Mouse (Mus musculus): ENCODE results near the gene Csrp3. TPM values are rescaled to one million over a fixed set of nuclear protein-coding genes. Genes with fewer than 3 reads are reported as not detected.

The Csrp3 gene
- polyA plus RNA-seq, 1 experiment: 0.33 TPM

GRCm38 (mm10) chr7:48853496-48853895 lies 5.7 kb upstream of the Csrp3 start:
- Histone ChIP-seq H3ac (ENCODE audit: control insufficient read depth, insufficient read length, low read depth) (no peak overlapping the region), H3K27me3 (ENCODE audit: control insufficient read depth, insufficient read depth, insufficient read length) (no peaks in the 10 kb centered on the region), H3K36me3 (ENCODE audit: control insufficient read depth, insufficient read depth) (no peaks in the 10 kb centered on the region), H3K4me3 (ENCODE audit: insufficient read depth, poor library complexity, severe bottlenecking) (no peak overlapping the region), H3K79me3 (ENCODE audit: low read depth) (no peaks in the 10 kb centered on the region), H3K79me2 (ENCODE audit: control insufficient read depth, insufficient read depth) (no peaks in the 10 kb centered on the region)
- TF ChIP-seq FOSL1 (IDR thresholded peaks at IDR 0.05; ENCODE audit: insufficient read depth, low read length, poor library complexity, severe bottlenecking): no peak

- Histone ChIP-seq H3K79me2 (ENCODE audit: control insufficient read depth, insufficient read depth) (no peaks in the 10 kb centered on the region), H3K4me3 (ENCODE audit: insufficient read depth, poor library complexity, severe bottlenecking) (no peak overlapping the region), H3K36me3 (ENCODE audit: control insufficient read depth, insufficient read depth) (no peaks in the 10 kb centered on the region), H3ac (ENCODE audit: control insufficient read depth, insufficient read length, low read depth) (no peak overlapping the region), H3K79me3 (ENCODE audit: low read depth) (no peaks in the 10 kb centered on the region), H3K27me3 (ENCODE audit: control insufficient read depth, insufficient read depth, insufficient read length) (no peaks in the 10 kb centered on the region)
- TF ChIP-seq USF1 (IDR thresholded peaks at IDR 0.05; ENCODE audit: low read depth) (no peak), CEBPB (IDR thresholded peaks at IDR 0.05; ENCODE audit: low read depth) (no peak), MAX (IDR thresholded peaks at IDR 0.05) (no peak), CTCF (IDR thresholded peaks at IDR 0.05; ENCODE audit: control insufficient read depth, insufficient read depth, insufficient read length) (no peak), MYOD1 (IDR thresholded peaks at IDR 0.05; ENCODE audit: control insufficient read depth, insufficient read length, low read depth) (no peak), MYOG (IDR thresholded peaks at IDR 0.05; ENCODE audit: control insufficient read depth, extremely low read depth, insufficient read length) (no peak), FOSL1 (IDR thresholded peaks at IDR 0.05; ENCODE audit: insufficient read depth, low read length, poor library complexity, severe bottlenecking) (no peak)
These were observed 3.8 kb upstream of the Csrp3 start for GRCm38 (mm10) chr7:48851529-48852104.

- Histone ChIP-seq H3K4me3 (ENCODE audit: insufficient read depth, poor library complexity, severe bottlenecking) (no peak overlapping the region), H3K36me3 (ENCODE audit: control insufficient read depth, insufficient read depth) (no peaks in the 10 kb centered on the region), H3K79me2 (ENCODE audit: control insufficient read depth, insufficient read depth) (no peaks in the 10 kb centered on the region), H3K79me3 (ENCODE audit: low read depth) (no peaks in the 10 kb centered on the region), H3ac (ENCODE audit: control insufficient read depth, insufficient read length, low read depth) (no peak overlapping the region), H3K27me3 (ENCODE audit: control insufficient read depth, insufficient read depth, insufficient read length) (no peaks in the 10 kb centered on the region)
- TF ChIP-seq MAX (IDR thresholded peaks at IDR 0.05): no peak
- TF ChIP-seq MYOD1 (IDR thresholded peaks at IDR 0.05; ENCODE audit: control insufficient read depth, insufficient read length, low read depth): no peak
- TF ChIP-seq FOSL1 (IDR thresholded peaks at IDR 0.05; ENCODE audit: insufficient read depth, low read length, poor library complexity, severe bottlenecking): no peak
- no peak for TF ChIP-seq USF1 (IDR thresholded peaks at IDR 0.05; ENCODE audit: low read depth)
- TF ChIP-seq MYOG (IDR thresholded peaks at IDR 0.05; ENCODE audit: control insufficient read depth, extremely low read depth, insufficient read length): no peak
- no peak for TF ChIP-seq CEBPB (IDR thresholded peaks at IDR 0.05; ENCODE audit: low read depth)
- no peak for TF ChIP-seq CTCF (IDR thresholded peaks at IDR 0.05; ENCODE audit: control insufficient read depth, insufficient read depth, insufficient read length)
These were observed 1.1 kb downstream of the Csrp3 start for GRCm38 (mm10) chr7:48846755-48847154.

- TF ChIP-seq CEBPB (IDR thresholded peaks at IDR 0.05; ENCODE audit: low read depth) (no peak), MYOG (IDR thresholded peaks at IDR 0.05; ENCODE audit: control insufficient read depth, extremely low read depth, insufficient read length) (no peak), USF1 (IDR thresholded peaks at IDR 0.05; ENCODE audit: low read depth) (no peak), MAX (IDR thresholded peaks at IDR 0.05) (no peak), FOSL1 (IDR thresholded peaks at IDR 0.05; ENCODE audit: insufficient read depth, low read length, poor library complexity, severe bottlenecking) (no peak), MYOD1 (IDR thresholded peaks at IDR 0.05; ENCODE audit: control insufficient read depth, insufficient read length, low read depth) (no peak), CTCF (IDR thresholded peaks at IDR 0.05; ENCODE audit: control insufficient read depth, insufficient read depth, insufficient read length) (no peak)
- Histone ChIP-seq H3K36me3 (ENCODE audit: control insufficient read depth, insufficient read depth) (no peaks in the 10 kb centered on the region), H3K27me3 (ENCODE audit: control insufficient read depth, insufficient read depth, insufficient read length) (no peaks in the 10 kb centered on the region), H3K79me2 (ENCODE audit: control insufficient read depth, insufficient read depth) (no peaks in the 10 kb centered on the region), H3K79me3 (ENCODE audit: low read depth) (no peaks in the 10 kb centered on the region), H3ac (ENCODE audit: control insufficient read depth, insufficient read length, low read depth) (no peak overlapping the region), H3K4me3 (ENCODE audit: insufficient read depth, poor library complexity, severe bottlenecking) (no peak overlapping the region)
These were observed 2.4 kb downstream of the Csrp3 start for GRCm38 (mm10) chr7:48845213-48845973.

- Histone ChIP-seq H3K4me3 (ENCODE audit: insufficient read depth, poor library complexity, severe bottlenecking) (no peak overlapping the region), H3K79me2 (ENCODE audit: control insufficient read depth, insufficient read depth) (no peaks in the 10 kb centered on the region), H3K79me3 (ENCODE audit: low read depth) (no peaks in the 10 kb centered on the region), H3K36me3 (ENCODE audit: control insufficient read depth, insufficient read depth) (no peaks in the 10 kb centered on the region), H3K27me3 (ENCODE audit: control insufficient read depth, insufficient read depth, insufficient read length) (no peaks in the 10 kb centered on the region), H3ac (ENCODE audit: control insufficient read depth, insufficient read length, low read depth) (no peak overlapping the region)
- TF ChIP-seq MYOD1 (IDR thresholded peaks at IDR 0.05; ENCODE audit: control insufficient read depth, insufficient read length, low read depth) (no peak), CTCF (IDR thresholded peaks at IDR 0.05; ENCODE audit: control insufficient read depth, insufficient read depth, insufficient read length) (no peak), MYOG (IDR thresholded peaks at IDR 0.05; ENCODE audit: control insufficient read depth, extremely low read depth, insufficient read length) (no peak), FOSL1 (IDR thresholded peaks at IDR 0.05; ENCODE audit: insufficient read depth, low read length, poor library complexity, severe bottlenecking) (no peak), USF1 (IDR thresholded peaks at IDR 0.05; ENCODE audit: low read depth) (no peak)
These were observed 4.3 kb downstream of the Csrp3 start for GRCm38 (mm10) chr7:48843541-48843940.

GRCm38 (mm10) chr7:48842353-48842752 lies 5.5 kb downstream of the Csrp3 start:
- Histone ChIP-seq H3K27me3 (ENCODE audit: control insufficient read depth, insufficient read depth, insufficient read length) (no peaks in the 10 kb centered on the region), H3K79me3 (ENCODE audit: low read depth) (no peaks in the 10 kb centered on the region), H3K36me3 (ENCODE audit: control insufficient read depth, insufficient read depth) (no peaks in the 10 kb centered on the region), H3K4me3 (ENCODE audit: insufficient read depth, poor library complexity, severe bottlenecking) (no peak overlapping the region), H3ac (ENCODE audit: control insufficient read depth, insufficient read length, low read depth) (no peak overlapping the region), H3K79me2 (ENCODE audit: control insufficient read depth, insufficient read depth) (no peaks in the 10 kb centered on the region)
- no peak for TF ChIP-seq MYOG (IDR thresholded peaks at IDR 0.05; ENCODE audit: control insufficient read depth, extremely low read depth, insufficient read length)
- TF ChIP-seq CTCF (IDR thresholded peaks at IDR 0.05; ENCODE audit: control insufficient read depth, insufficient read depth, insufficient read length): no peak
- TF ChIP-seq FOSL1 (IDR thresholded peaks at IDR 0.05; ENCODE audit: insufficient read depth, low read length, poor library complexity, severe bottlenecking): no peak
- TF ChIP-seq CEBPB (IDR thresholded peaks at IDR 0.05; ENCODE audit: low read depth): no peak
- TF ChIP-seq MYOD1 (IDR thresholded peaks at IDR 0.05; ENCODE audit: control insufficient read depth, insufficient read length, low read depth): no peak
- no peak for TF ChIP-seq MAX (IDR thresholded peaks at IDR 0.05)
- no peak for TF ChIP-seq USF1 (IDR thresholded peaks at IDR 0.05; ENCODE audit: low read depth)

Measured in C2C12 (cell line).